In genomic region chr9:115029307-115029706, GRCm38 (mm10) we compare ENCODE assay signal across 13 mouse cellular contexts. TPM values are rescaled to one million over a fixed set of nuclear protein-coding genes. Genes with fewer than 3 reads are reported as not detected.
A peak's percentile ranks its signal among the peaks of the same experiment; 100 is the strongest.
DNase-seq lines count a peak whose midpoint lies in the region; ATAC-seq and TF ChIP-seq lines count a peak whose summit lies in the region.
"Had no signal": no experiment of that assay in that cellular context is flagged by ENCODE, and none has a peak within 500 bp of the region (broad histone marks: within the 10 kb centered on the region; RNA-seq: fewer than 3 reads in every experiment).

No protein-coding gene starts in this region.

- peaks cover 12% of the 10 kb centered on the region for H3K4me1 ChIP-seq in midbrain, embryonic 13.5 days (replicated peaks)

- H3K9ac ChIP-seq in midbrain, embryonic 13.5 days (replicated peaks): no peak overlapping the region

- DNase-seq in left cerebral cortex, adult 2 months (ENCODE audit: extremely low spot score in 1 of 2, low spot score in 2 of 2): no peak
- no peak for DNase-seq in left cerebral cortex, postnatal 10 days (ENCODE audit: extremely low spot score in 1 of 2, low spot score in 2 of 2)
- peak; percentile 17 for DNase-seq in forelimb bud, embryonic 11.5 days (ENCODE audit: low read depth, low spot score)
- peak; percentile 47 for DNase-seq in yolk sac, embryonic 10.5 days (ENCODE audit: low spot score)
- DNase-seq in thymus, postnatal 4 days: no peak
- DNase-seq in cerebellum, adult 9-10 months: no peak
- no peak for DNase-seq in lung, postnatal 25 days (ENCODE audit: low spot score)
- DNase-seq: adrenal gland, adult 8-10 months; cerebellum, adult 8-10 months; kidney, adult 11 months had no signal

- H3K4me3 ChIP-seq in left cerebral cortex, adult 2 months: no peak overlapping the region
- H3K4me3 ChIP-seq in midbrain, embryonic 13.5 days (replicated peaks): no peak overlapping the region
- H3K4me3 ChIP-seq: erythroblast, embryonic 14.5 days had no signal

- H3K9me3 ChIP-seq in midbrain, embryonic 13.5 days: no peaks in the 10 kb centered on the region

- WGBS in midbrain, embryonic 13.5 days: 2% methylated on average over 3 of the region's 3 CpGs

- intact Hi-C loops in left cerebral cortex, adult 2 months (cut with DNase I): no loop called here
- intact Hi-C loops in left cerebral cortex, postnatal 10 days (cut with DNase I): no loop called here

- no peak for TF ChIP-seq CTCF in left cerebral cortex, adult 2 months (IDR thresholded peaks at IDR 0.05)

- H3K27me3 ChIP-seq in midbrain, embryonic 13.5 days: peaks cover 7% of the 10 kb centered on the region; the same call in 1 of the 2 replicates

- peak; percentile 82 for ATAC-seq in midbrain, embryonic 13.5 days

- H3K4me2 ChIP-seq in midbrain, embryonic 13.5 days (replicated peaks): no peak overlapping the region

- H3K27ac ChIP-seq in left cerebral cortex, adult 2 months: peak overlapping the region; percentile 24; the same call in 1 of the 2 replicates
- H3K27ac ChIP-seq in midbrain, embryonic 13.5 days: peak overlapping the region; percentile 51
- H3K27ac ChIP-seq: macrophage had no signal

- no peaks in the 10 kb centered on the region for H3K36me3 ChIP-seq in midbrain, embryonic 13.5 days

RNA-seq across cellular contexts. Expression of gene Rps27rt, which starts 46.8 kb away (rescaled TPM):
- total RNA-seq in left cerebral cortex, adult 2 months (2021): 10 to 100 TPM; 14.7 to 28.5 TPM
- 10 to 100 TPM; 26.6 to 33.7 TPM for total RNA-seq in left cerebral cortex, postnatal 10 days (2021)
- 257 and 322 TPM in 2 replicates for polyA plus RNA-seq in midbrain, embryonic 13.5 days (2015; fragmentation: Nextera tagmentation; extraction: Ambion mirVana)
- polyA plus RNA-seq: erythroblast, embryonic 14.5 days had no signal

RNA-seq across cellular contexts. Expression of gene Osbpl10, which starts 50.9 kb away (rescaled TPM):
- total RNA-seq in left cerebral cortex, adult 2 months (2021): 10 to 100 TPM; 48.5 to 56.3 TPM
- total RNA-seq in left cerebral cortex, postnatal 10 days (2021): 10 to 100 TPM; 55.7 to 56.3 TPM
- 1.6 and 1.9 TPM in 2 replicates for polyA plus RNA-seq in midbrain, embryonic 13.5 days (2015; fragmentation: Nextera tagmentation; extraction: Ambion mirVana)
- polyA plus RNA-seq: erythroblast, embryonic 14.5 days; macrophage had no signal

Comparison
In these comparisons a context has a peak if more than half of its experiments do, and no peak if none do; other contexts are left out.
1. DNase-seq: peak in forelimb bud, embryonic 11.5 days (single experiment) and yolk sac, embryonic 10.5 days (single experiment); none in left cerebral cortex, adult 2 months (0 of 2), left cerebral cortex, postnatal 10 days (0 of 2), thymus, postnatal 4 days (single experiment), cerebellum, adult 9-10 months (single experiment) and lung, postnatal 25 days (single experiment).